Mouse (Mus musculus) megakaryocyte, embryonic 14.5 days (primary cell): ENCODE results near the gene Men1.

ENCODE experiments used
- FLI1 ChIP-seq: IDR thresholded peaks from 2 replicates; pipeline ENCODE4 v1.6.1; 2012; ENCODE audit warnings: low read length, inconsistent platforms, mixed read lengths
- GATA1 ChIP-seq: IDR thresholded peaks from 3 replicates; pipeline ENCODE4 v1.6.1; 2012; ENCODE audit warnings: mixed read lengths, low read length, inconsistent platforms, borderline replicate concordance

GRCm38 (mm10) chr19:6388006-6388405 lies 53.2 kb downstream of the Men1 start:
- TF ChIP-seq GATA1 (no peak), FLI1 (no peak)
